Mouse (Mus musculus) urinary bladder, postnatal 4 days (tissue): Measurements from ENCODE around the gene Nebl.

Experiments
- DNase-seq, 2 experiments: peaks; one replicate each; pipeline ENCODE4 v3.0.0; 2021 to 2022; ENCODE audit warnings: low spot score in 2 of 2

Nebl gene

GRCm38 (mm10) chr2:17523791-17524190 lies 207.5 kb downstream of the Nebl start:
- no peak for DNase-seq

GRCm38 (mm10) chr2:17515686-17516085 lies 215.6 kb downstream of the Nebl start:
- DNase-seq: no peak

GRCm38 (mm10) chr2:17514765-17515164 lies 216.5 kb downstream of the Nebl start:
- DNase-seq: no peak

GRCm38 (mm10) chr2:17509942-17510341 lies 221.3 kb downstream of the Nebl start:
- no peak for DNase-seq

- DNase-seq: no peak
These were observed 223.9 kb downstream of the Nebl start for GRCm38 (mm10) chr2:17507362-17507761.

GRCm38 (mm10) chr2:17504115-17504774 lies 227.0 kb downstream of the Nebl start:
- DNase-seq: no peak

- DNase-seq: no peak
These were observed 230.2 kb downstream of the Nebl start for GRCm38 (mm10) chr2:17501075-17501474.

- DNase-seq: no peak
These were observed 265.6 kb downstream of the Nebl start for GRCm38 (mm10) chr2:17465517-17466174.

- no peak for DNase-seq
These were observed 270.8 kb downstream of the Nebl start for GRCm38 (mm10) chr2:17460434-17460833.

GRCm38 (mm10) chr2:17453676-17454075 lies 277.6 kb downstream of the Nebl start:
- DNase-seq: no peak

GRCm38 (mm10) chr2:17448341-17448740 lies 282.9 kb downstream of the Nebl start:
- DNase-seq: no peak

- DNase-seq: no peak
These were observed 287.7 kb downstream of the Nebl start for GRCm38 (mm10) chr2:17443581-17443980.

GRCm38 (mm10) chr2:17438317-17438716 lies 292.9 kb downstream of the Nebl start:
- no peak for DNase-seq

GRCm38 (mm10) chr2:17436739-17437440 lies 294.4 kb downstream of the Nebl start:
- DNase-seq: no peak

- DNase-seq: no peak
These were observed 296.0 kb downstream of the Nebl start for GRCm38 (mm10) chr2:17435217-17435616.

GRCm38 (mm10) chr2:17429028-17429427 lies 302.2 kb downstream of the Nebl start:
- no peak for DNase-seq

- no peak for DNase-seq
These were observed 303.1 kb downstream of the Nebl start for GRCm38 (mm10) chr2:17428156-17428555.

- no peak for DNase-seq
These were observed 308.3 kb downstream of the Nebl start for GRCm38 (mm10) chr2:17422967-17423366.

GRCm38 (mm10) chr2:17415347-17415746 lies 315.9 kb downstream of the Nebl start:
- no peak for DNase-seq

GRCm38 (mm10) chr2:17414324-17414723 lies 316.9 kb downstream of the Nebl start:
- DNase-seq: no peak

- DNase-seq: no peak
These were observed 317.6 kb downstream of the Nebl start for GRCm38 (mm10) chr2:17413496-17414268.

GRCm38 (mm10) chr2:17409276-17409675 lies 322.0 kb downstream of the Nebl start:
- no peak for DNase-seq
